Mouse (Mus musculus) midbrain, embryonic 11.5 days (tissue): Measurements from ENCODE around the gene Spata31d1d. TPM values are rescaled to one million over a fixed set of nuclear protein-coding genes. Genes with fewer than 3 reads are reported as not detected.
A peak's percentile ranks its signal among the peaks of the same experiment; 100 is the strongest.
"Not testable (repeated sequence)": the region's sequence is repeated elsewhere in the genome, so short reads cannot be mapped to it uniquely, and the experiment has no call there.

Experiments used
- ATAC-seq: fragments of 200-750 bp; cut with Nextera tagmentation; 2 replicates; pipeline ENCODE4 v1.8.0; 2017; ENCODE audit warnings: moderate TSS enrichment, moderate library complexity; ENCODE audit not compliant: low FRiP score
- DNase-seq: peaks from one replicate; pipeline ENCODE4 v3.0.0; 2015; ENCODE audit warnings: low spot score; ENCODE audit errors: missing footprints
- H3K27ac ChIP-seq: fragments of 300-500 bp; sonication (generic); 2 replicates; pipeline ENCODE4 v1.5.1; 2014; ENCODE audit warnings: low read depth, low read length
- H3K27me3 ChIP-seq: fragments of 300-500 bp; sonication (generic); 2 replicates; pipeline ENCODE4 v1.6.1; 2014; ENCODE audit warnings: mild to moderate bottlenecking, low read length, moderate library complexity, mixed read lengths; ENCODE audit not compliant: control insufficient read depth, insufficient read depth
- H3K36me3 ChIP-seq: fragments of 300-500 bp; sonication (generic); 2 replicates; pipeline ENCODE4 v1.6.1; 2014; ENCODE audit warnings: mild to moderate bottlenecking, low read length, moderate library complexity, mixed read lengths; ENCODE audit not compliant: control insufficient read depth, insufficient read depth
- H3K4me1 ChIP-seq: fragments of 300-500 bp; sonication (generic); 2 replicates; pipeline ENCODE4 v1.6.1; 2014; ENCODE audit warnings: low read length; ENCODE audit not compliant: control insufficient read depth, insufficient read depth
- H3K4me2 ChIP-seq: fragments of 300-500 bp; sonication (generic); 2 replicates; pipeline ENCODE4 v1.6.1; 2014; ENCODE audit warnings: mild to moderate bottlenecking, moderate library complexity
- H3K4me3 ChIP-seq: fragments of 300-500 bp; sonication (generic); 2 replicates; pipeline ENCODE4 v1.5.1; 2014; ENCODE audit warnings: low read depth, low read length
- H3K9ac ChIP-seq: fragments of 300-500 bp; sonication (generic); 2 replicates; pipeline ENCODE4 v1.6.1; 2014; ENCODE audit warnings: low read length
- H3K9me3 ChIP-seq: fragments of 300-500 bp; sonication (generic); 2 replicates; pipeline ENCODE4 v1.6.1; 2016; ENCODE audit warnings: low read length; ENCODE audit not compliant: control insufficient read depth
- WGBS: fragments of 180-500 bp; shearing (Covaris S2); extraction: QIAGEN DNeasy Blood & Tissue Kit; methylation state at CpG from one replicate; pipeline ENCODE4 v1.1.7; 2014; 5-methylcytosine and 5-hydroxymethylcytosine counted together
- polyA plus RNA-seq: library from polyadenylated mRNA; unstranded; fragments of >200 nt; fragmentation: Nextera tagmentation; extraction: Ambion mirVana; gene quantifications from 2 replicates; pipeline ENCODE4 v1.2.1, GENCODE M21; 2014

Gene Spata31d1d
- polyA plus RNA-seq, 1 experiment from 2014 or later: not detected

- not testable (repeated sequence) for H3K27me3 ChIP-seq, H3K4me3 ChIP-seq, H3K36me3 ChIP-seq, H3K4me1 ChIP-seq, ATAC-seq, H3K27ac ChIP-seq, H3K9ac ChIP-seq, H3K4me2 ChIP-seq, H3K9me3 ChIP-seq
- WGBS: 40% methylated on average over 6 of the region's 6 CpGs
- DNase-seq: peak; percentile 81
Observed at GRCm38 (mm10) chr13:59718857-59719440, 12.6 kb downstream of the Spata31d1d start.

- Histone ChIP-seq H3K27me3 (no peaks in the 10 kb centered on the region), H3K27ac (no peak overlapping the region), H3K4me1 (no peaks in the 10 kb centered on the region), H3K9me3 (no peaks in the 10 kb centered on the region), H3K36me3 (no peaks in the 10 kb centered on the region), H3K4me2 (no peak overlapping the region), H3K9ac (no peak overlapping the region), H3K4me3 (no peak overlapping the region)
- ATAC-seq: no peak
- 41% methylated on average over 3 of the region's 3 CpGs for WGBS
- no peak for DNase-seq
Observed at GRCm38 (mm10) chr13:59713710-59714109, 17.8 kb downstream of the Spata31d1d start.

- H3K27me3 ChIP-seq, ATAC-seq, DNase-seq, H3K36me3 ChIP-seq, H3K4me3 ChIP-seq, H3K4me1 ChIP-seq, H3K27ac ChIP-seq, H3K9ac ChIP-seq, H3K9me3 ChIP-seq, H3K4me2 ChIP-seq: not testable (repeated sequence)
- whole genome bisulfite sequencing: 76% methylated on average over 3 of the region's 3 CpGs
Observed at GRCm38 (mm10) chr13:59711984-59712383, 19.6 kb downstream of the Spata31d1d start, which contains the start of gene Spata31d1b. Spata31d1b (plus strand) TSS chr13:59712284.

- Histone ChIP-seq H3K27ac (no peak within 1 kb of the TSS), H3K27me3 (no peaks in the 10 kb centered on the region), H3K9me3 (no peaks in the 10 kb centered on the region), H3K9ac (no peak within 1 kb of the TSS), H3K4me3 (no peak within 1 kb of the TSS), H3K36me3 (no peaks in the 10 kb centered on the region), H3K4me2 (no peak within 1 kb of the TSS), H3K4me1 (no peaks in the 10 kb centered on the region)
- WGBS: 93% methylated on average over 15 of the region's 15 CpGs
- DNase-seq (peak; percentile 84), ATAC-seq (no peak)
Observed at GRCm38 (mm10) chr13:59710230-59710629, 21.3 kb downstream of the Spata31d1d start, which contains the start of gene Spata31d1a. Spata31d1a (minus strand) TSS chr13:59710330.

- ATAC-seq (no peak), DNase-seq (no peak)
- H3K9ac ChIP-seq: no peak overlapping the region
- no peaks in the 10 kb centered on the region for H3K9me3 ChIP-seq
- no peaks in the 10 kb centered on the region for H3K27me3 ChIP-seq
- no peaks in the 10 kb centered on the region for H3K36me3 ChIP-seq
- no peak overlapping the region for H3K27ac ChIP-seq
- no peaks in the 10 kb centered on the region for H3K4me1 ChIP-seq
- no peak overlapping the region for H3K4me2 ChIP-seq
- 66% methylated on average over 12 of the region's 12 CpGs for WGBS
- H3K4me3 ChIP-seq: no peak overlapping the region
Observed at GRCm38 (mm10) chr13:59704562-59704961, 27.0 kb downstream of the Spata31d1d start.

GRCm38 (mm10) chr13:59703514-59703913 is 28.0 kb downstream of the Spata31d1d start:
- Histone ChIP-seq H3K9me3 (no peaks in the 10 kb centered on the region), H3K9ac (no peak overlapping the region), H3K4me3 (no peak overlapping the region), H3K27ac (no peak overlapping the region), H3K36me3 (no peaks in the 10 kb centered on the region), H3K27me3 (no peaks in the 10 kb centered on the region), H3K4me1 (no peaks in the 10 kb centered on the region), H3K4me2 (no peak overlapping the region)
- DNase-seq (no peak), ATAC-seq (no peak)
- 84% methylated on average over 12 of the region's 12 CpGs for WGBS

- WGBS: 71% methylated on average over 1 of the region's 1 CpGs
Observed at GRCm38 (mm10) chr13:59700137-59700536, 31.4 kb downstream of the Spata31d1d start.

GRCm38 (mm10) chr13:59699131-59699530 is 32.4 kb downstream of the Spata31d1d start:
- WGBS: 94% methylated on average over 8 of the region's 8 CpGs
- no peak for ATAC-seq
- Histone ChIP-seq H3K4me2 (no peak overlapping the region), H3K4me3 (no peak overlapping the region), H3K36me3 (no peaks in the 10 kb centered on the region), H3K27me3 (no peaks in the 10 kb centered on the region), H3K27ac (no peak overlapping the region), H3K9me3 (no peaks in the 10 kb centered on the region), H3K9ac (no peak overlapping the region), H3K4me1 (no peaks in the 10 kb centered on the region)
- peak; percentile 14 for DNase-seq

More at GRCm38 (mm10) chr13:59700137-59700536, 31.4 kb downstream of the Spata31d1d start:
- not testable (repeated sequence) for H3K9ac ChIP-seq, H3K27me3 ChIP-seq, H3K4me2 ChIP-seq, H3K27ac ChIP-seq, H3K9me3 ChIP-seq, ATAC-seq, H3K36me3 ChIP-seq, H3K4me3 ChIP-seq, H3K4me1 ChIP-seq
- peak; percentile 69 for DNase-seq

GRCm38 (mm10) chr13:59695781-59696180 is 35.8 kb downstream of the Spata31d1d start:
- no peaks in the 10 kb centered on the region for H3K27me3 ChIP-seq
- ATAC-seq: no peak

More at GRCm38 (mm10) chr13:59695781-59696180, 35.8 kb downstream of the Spata31d1d start:
- no peaks in the 10 kb centered on the region for H3K36me3 ChIP-seq
- no peak overlapping the region for H3K4me3 ChIP-seq
- no peak overlapping the region for H3K9ac ChIP-seq
- WGBS: 90% methylated on average over 7 of the region's 7 CpGs
- DNase-seq: no peak
- H3K27ac ChIP-seq: no peak overlapping the region
- H3K9me3 ChIP-seq: no peaks in the 10 kb centered on the region
- no peaks in the 10 kb centered on the region; the same call in 1 of the 2 replicates for H3K4me1 ChIP-seq
- no peak overlapping the region for H3K4me2 ChIP-seq
